8 mouse cellular contexts compared by ENCODE assay signal in genomic region chr6:134922511-134923195, GRCm38 (mm10). TPM values are rescaled to one million over a fixed set of nuclear protein-coding genes. Genes with fewer than 3 reads are reported as not detected.
DNase-seq lines count a peak whose midpoint lies in the region; ATAC-seq and TF ChIP-seq lines count a peak whose summit lies in the region.

No protein-coding gene starts in this region.

- H3K9me3 ChIP-seq in heart, embryonic 14.5 days (ENCODE audit: control insufficient read depth, low read length) = no peaks in the 10 kb centered on the region
- H3K9me3 ChIP-seq in intestine, embryonic 14.5 days (ENCODE audit: control insufficient read depth, low read length) = no peaks in the 10 kb centered on the region
- no peaks in the 10 kb centered on the region for H3K9me3 ChIP-seq in midbrain, embryonic 14.5 days (ENCODE audit: control insufficient read depth, low read length)

- DNase-seq in heart, postnatal 36 days = no peak
- peak; percentile 43 for DNase-seq in intestine, embryonic 14.5 days (ENCODE audit: low spot score)
- no peak for DNase-seq in midbrain, embryonic 14.5 days
- DNase-seq in urinary bladder, postnatal 4 days (ENCODE audit: low spot score in 2 of 2) = no peak
- no peak for DNase-seq in adrenal gland, postnatal 25 days
- DNase-seq in gastrocnemius, postnatal 14 days = no peak

- intact Hi-C loops in heart, postnatal 36 days (cut with DNase I) = loop anchor here (10.0 kb wide), 2 partner anchors 718 to 1902 kb away; partner anchors contain the start of genes BC049715 and Wbp11
- intact Hi-C loops in gastrocnemius, postnatal 14 days (cut with DNase I; ENCODE audit: low total_unique reads) = no loop called here

- peaks cover 10 to 21% of the 10 kb centered on the region in 2 experiments for H3K4me1 ChIP-seq in heart, embryonic 14.5 days (ENCODE audit: control insufficient read depth in 2 of 2, insufficient read depth in 2 of 2, low read length in 2 of 2)
- peaks cover 6% of the 10 kb centered on the region for H3K4me1 ChIP-seq in bone marrow macrophage, adult 2 months (ENCODE audit: control insufficient read depth, insufficient read depth, low read length)
- peaks cover 24% of the 10 kb centered on the region for H3K4me1 ChIP-seq in intestine, embryonic 14.5 days (replicated peaks; ENCODE audit: control insufficient read depth, insufficient read depth, low read length)
- H3K4me1 ChIP-seq in midbrain, embryonic 14.5 days (ENCODE audit: control insufficient read depth, insufficient read depth, low read length) = peaks cover 27% of the 10 kb centered on the region

- TF ChIP-seq CTCF in bone marrow macrophage, adult 2 months (IDR thresholded peaks at IDR 0.05; ENCODE audit: low read depth, low read length) = no peak

- no peak for ATAC-seq in heart, embryonic 14.5 days (ENCODE audit: insufficient number of reproducible peaks, insufficient read depth, low FRiP score, low read depth)
- ATAC-seq in intestine, embryonic 14.5 days (replicated peaks; ENCODE audit: low FRiP score, low TSS enrichment, low read depth) = no peak
- no peak for ATAC-seq in midbrain, embryonic 14.5 days (ENCODE audit: low FRiP score, low TSS enrichment)

- H3K36me3 ChIP-seq in heart, embryonic 14.5 days (ENCODE audit: control insufficient read depth, insufficient read depth, low read length) = peaks cover 18% of the 10 kb centered on the region
- H3K36me3 ChIP-seq in intestine, embryonic 14.5 days (ENCODE audit: control insufficient read depth, insufficient read depth, low read length) = peaks cover 15% of the 10 kb centered on the region
- 0 out of 2 replicates have a peak, but pooled peaks cover 5% of the 10 kb centered on the region for H3K36me3 ChIP-seq in midbrain, embryonic 14.5 days (ENCODE audit: control insufficient read depth, insufficient read depth, low read length)

- no peaks in the 10 kb centered on the region for H3K27me3 ChIP-seq in heart, embryonic 14.5 days (ENCODE audit: control insufficient read depth, insufficient read depth, low read length)
- H3K27me3 ChIP-seq in intestine, embryonic 14.5 days (replicated peaks; ENCODE audit: control insufficient read depth, insufficient read depth, low read length) = no peaks in the 10 kb centered on the region
- H3K27me3 ChIP-seq in midbrain, embryonic 14.5 days (ENCODE audit: control insufficient read depth, insufficient read depth, low read length) = no peaks in the 10 kb centered on the region

- H3K9ac ChIP-seq in heart, embryonic 14.5 days (ENCODE audit: low read length) = peak overlapping the region; percentile 98
- no peak overlapping the region for H3K9ac ChIP-seq in intestine, embryonic 14.5 days (ENCODE audit: low read length)
- H3K9ac ChIP-seq in midbrain, embryonic 14.5 days (replicated peaks; ENCODE audit: low read length) = peak overlapping the region; percentile 77

- no peak for TF ChIP-seq POLR2A in bone marrow macrophage, adult 2 months (IDR thresholded peaks at IDR 0.05; ENCODE audit: borderline replicate concordance, low read depth, low read length)

- peak overlapping the region; percentile 94 for H3K4me2 ChIP-seq in heart, embryonic 14.5 days (ENCODE audit: low read length)
- H3K4me2 ChIP-seq in intestine, embryonic 14.5 days (ENCODE audit: low read length) = peak overlapping the region; percentile 92
- peak overlapping the region; percentile 95 for H3K4me2 ChIP-seq in midbrain, embryonic 14.5 days (ENCODE audit: low read length)

- no peak overlapping the region for H3K27ac ChIP-seq in heart, embryonic 14.5 days (replicated peaks in 1 of 2; ENCODE audit: control insufficient read depth in 1 of 2, insufficient read depth in 1 of 2, low read depth in 2 of 2, low read length in 2 of 2)
- H3K27ac ChIP-seq in bone marrow macrophage, adult 2 months (ENCODE audit: insufficient read depth, low read depth, low read length) = peak overlapping the region; percentile 57
- H3K27ac ChIP-seq in intestine, embryonic 14.5 days (ENCODE audit: low read depth) = no peak overlapping the region
- no peak overlapping the region for H3K27ac ChIP-seq in midbrain, embryonic 14.5 days (replicated peaks; ENCODE audit: low read depth, low read length)

- peak overlapping the region; percentile 9 to 92; a peak in 3 of 4 replicates for H3K4me3 ChIP-seq in heart, embryonic 14.5 days (ENCODE audit: control insufficient read depth in 1 of 2, insufficient read depth in 1 of 2, low read depth in 1 of 2, low read length in 2 of 2)
- peak overlapping the region; percentile 96 for H3K4me3 ChIP-seq in bone marrow macrophage, adult 2 months (ENCODE audit: insufficient read depth, low read length)
- peak overlapping the region; percentile 79 for H3K4me3 ChIP-seq in intestine, embryonic 14.5 days (ENCODE audit: low read depth, low read length)
- peak overlapping the region; percentile 72 for H3K4me3 ChIP-seq in midbrain, embryonic 14.5 days (replicated peaks; ENCODE audit: low read depth, low read length)

- WGBS in heart, embryonic 14.5 days = 19% methylated on average over 9 of the region's 9 CpGs
- 64% methylated on average over 9 of the region's 9 CpGs for WGBS in intestine, embryonic 14.5 days
- WGBS in midbrain, embryonic 14.5 days = 31% methylated on average over 9 of the region's 9 CpGs

RNA-seq across cellular contexts. Expression of gene Cdkn1b, which starts 2.5 kb away (rescaled TPM):
- 16.3 and 21.0 TPM in 2 replicates for polyA plus RNA-seq in heart, embryonic 14.5 days (2014; fragmentation: Nextera tagmentation; extraction: Ambion mirVana)
- total RNA-seq in heart, postnatal 36 days (2021) = 10 to 100 TPM; 50.9 to 53.6 TPM
- polyA plus RNA-seq in bone marrow macrophage, adult 2 months (2012; ENCODE audit: insufficient read depth, insufficient read length, missing spikeins) = 84.8 and 88.6 TPM in 2 replicates
- 15.8 and 16.0 TPM in 2 replicates for polyA plus RNA-seq in intestine, embryonic 14.5 days (2014; fragmentation: Nextera tagmentation; extraction: Ambion mirVana)
- 29.9 TPM in 2 replicates for polyA plus RNA-seq in midbrain, embryonic 14.5 days (2014; fragmentation: Nextera tagmentation; extraction: Ambion mirVana)
- total RNA-seq in adrenal gland, postnatal 25 days (2021) = 52.2 and 89.9 TPM in 2 replicates
- total RNA-seq in gastrocnemius, postnatal 14 days (2021) = 10 to 100 TPM; 42.0 to 42.4 TPM

RNA-seq across cellular contexts. Expression of gene Gpr19, which starts 24.3 kb away (rescaled TPM):
- 9.1 TPM in 2 replicates for polyA plus RNA-seq in heart, embryonic 14.5 days (2014; fragmentation: Nextera tagmentation; extraction: Ambion mirVana)
- 1 to 10 TPM; 4.4 to 5.2 TPM for total RNA-seq in heart, postnatal 36 days (2021)
- polyA plus RNA-seq in bone marrow macrophage, adult 2 months (2012; ENCODE audit: insufficient read depth, insufficient read length, missing spikeins) = 6.6 and 7.3 TPM in 2 replicates
- polyA plus RNA-seq in intestine, embryonic 14.5 days (2014; fragmentation: Nextera tagmentation; extraction: Ambion mirVana) = 10.7 and 11.1 TPM in 2 replicates
- 43.0 and 46.7 TPM in 2 replicates for polyA plus RNA-seq in midbrain, embryonic 14.5 days (2014; fragmentation: Nextera tagmentation; extraction: Ambion mirVana)
- total RNA-seq in adrenal gland, postnatal 25 days (2021) = 8.9 and 11.3 TPM in 2 replicates
- total RNA-seq in gastrocnemius, postnatal 14 days (2021) = 1 to 10 TPM; 5.5 to 5.8 TPM

RNA-seq across cellular contexts. Expression of gene Apold1, which starts 58.9 kb away (rescaled TPM):
- 8.6 and 9.1 TPM in 2 replicates for polyA plus RNA-seq in heart, embryonic 14.5 days (2014; fragmentation: Nextera tagmentation; extraction: Ambion mirVana)
- total RNA-seq in heart, postnatal 36 days (2021) = 10 to 100 TPM in 1 of 2 experiments, 1 to 10 TPM in 1; 5.1 to 15.6 TPM
- 0.29 and 0.36 TPM in 2 replicates for polyA plus RNA-seq in bone marrow macrophage, adult 2 months (2012; ENCODE audit: insufficient read depth, insufficient read length, missing spikeins)
- 3.2 and 3.9 TPM in 2 replicates for polyA plus RNA-seq in intestine, embryonic 14.5 days (2014; fragmentation: Nextera tagmentation; extraction: Ambion mirVana)
- 3.9 and 4.3 TPM in 2 replicates for polyA plus RNA-seq in midbrain, embryonic 14.5 days (2014; fragmentation: Nextera tagmentation; extraction: Ambion mirVana)
- total RNA-seq in adrenal gland, postnatal 25 days (2021) = 3.6 and 4.8 TPM in 2 replicates
- total RNA-seq in gastrocnemius, postnatal 14 days (2021) = 1 to 10 TPM; 2.7 to 2.8 TPM
